Mouse (Mus musculus) lung, embryonic 16.5 days (tissue): ENCODE measurements around the gene Ascl4. TPM values are rescaled to one million over a fixed set of nuclear protein-coding genes. Genes with fewer than 3 reads are reported as not detected.

Experiments
- ATAC-seq: fragments of 200-750 bp; cut with Nextera tagmentation; 2 replicates; pipeline ENCODE4 v1.8.0; 2017; ENCODE audit warnings: low read depth, mild to moderate bottlenecking, moderate library complexity
- H3K27ac ChIP-seq: fragments of 300-500 bp; sonication (generic); 2 replicates; pipeline ENCODE4 v1.5.1; 2014; ENCODE audit warnings: mild to moderate bottlenecking, control low read depth, low read length
- H3K27me3 ChIP-seq: fragments of 300-500 bp; sonication (generic); 2 replicates; pipeline ENCODE4 v1.6.1; 2014; ENCODE audit warnings: low read depth, low read length, mixed read lengths; ENCODE audit not compliant: control insufficient read depth, insufficient read depth
- H3K36me3 ChIP-seq: fragments of 300-500 bp; sonication (generic); 2 replicates; pipeline ENCODE4 v1.6.1; 2014; ENCODE audit warnings: low read length; ENCODE audit not compliant: control insufficient read depth, insufficient read depth
- H3K4me1 ChIP-seq: fragments of 300-500 bp; sonication (generic); replicated peaks from 2 replicates; pipeline ENCODE4 v1.6.1; 2014; ENCODE audit warnings: low read length, mixed read lengths; ENCODE audit not compliant: control insufficient read depth, insufficient read depth
- H3K4me2 ChIP-seq: fragments of 300-500 bp; sonication (generic); 2 replicates; pipeline ENCODE4 v1.6.1; 2014; ENCODE audit warnings: low read depth, low read length, control low read depth
- H3K4me3 ChIP-seq: fragments of 300-500 bp; sonication (generic); 2 replicates; pipeline ENCODE4 v1.5.1; 2014; ENCODE audit warnings: mild to moderate bottlenecking, low read length, control low read depth
- H3K9ac ChIP-seq: fragments of 300-500 bp; sonication (generic); 2 replicates; pipeline ENCODE4 v1.6.1; 2014; ENCODE audit warnings: low read length, control low read depth
- H3K9me3 ChIP-seq: fragments of 300-500 bp; sonication (generic); 2 replicates; pipeline ENCODE4 v1.6.1; 2016; ENCODE audit warnings: low read length; ENCODE audit not compliant: control insufficient read depth
- WGBS: fragments of 180-500 bp; shearing (Covaris S2); extraction: QIAGEN DNeasy Blood & Tissue Kit; methylation state at CpG from one replicate; pipeline ENCODE4 v1.1.7; 2014; 5-methylcytosine and 5-hydroxymethylcytosine counted together
- polyA plus RNA-seq: library from polyadenylated mRNA; unstranded; fragments of >200 nt; fragmentation: Nextera tagmentation; extraction: Ambion mirVana; gene quantifications from 2 replicates; pipeline ENCODE4 v1.2.1, GENCODE M21; 2015

Gene Ascl4
- polyA plus RNA-seq, 1 experiment from 2014 or later, result 0.19 TPM

- H3K27me3 ChIP-seq, result no peaks in the 10 kb centered on the region
- H3K36me3 ChIP-seq, result no peaks in the 10 kb centered on the region
- no peaks in the 10 kb centered on the region for H3K4me1 ChIP-seq
- no peak overlapping the region for H3K27ac ChIP-seq
- peak; percentile 61 for ATAC-seq
- H3K9ac ChIP-seq, result no peak overlapping the region
- no peak overlapping the region for H3K4me3 ChIP-seq
- no peak overlapping the region for H3K4me2 ChIP-seq
- no peaks in the 10 kb centered on the region for H3K9me3 ChIP-seq
- WGBS, result 12% methylated on average over 7 of the region's 7 CpGs
Measured at GRCm38 (mm10) chr10:85968157-85968634, 40.7 kb downstream of the Ascl4 start.

- no peaks in the 10 kb centered on the region for H3K36me3 ChIP-seq
- WGBS, result 35% methylated on average over 2 of the region's 2 CpGs
- H3K27me3 ChIP-seq, result no peaks in the 10 kb centered on the region
- no peak overlapping the region for H3K27ac ChIP-seq
- no peak for ATAC-seq
- no peaks in the 10 kb centered on the region for H3K9me3 ChIP-seq
- H3K4me2 ChIP-seq, result no peak overlapping the region
- no peaks in the 10 kb centered on the region for H3K4me1 ChIP-seq
- H3K4me3 ChIP-seq, result no peak overlapping the region
- H3K9ac ChIP-seq, result no peak overlapping the region
Measured at GRCm38 (mm10) chr10:85968731-85969130, 41.2 kb downstream of the Ascl4 start.

DNA sequence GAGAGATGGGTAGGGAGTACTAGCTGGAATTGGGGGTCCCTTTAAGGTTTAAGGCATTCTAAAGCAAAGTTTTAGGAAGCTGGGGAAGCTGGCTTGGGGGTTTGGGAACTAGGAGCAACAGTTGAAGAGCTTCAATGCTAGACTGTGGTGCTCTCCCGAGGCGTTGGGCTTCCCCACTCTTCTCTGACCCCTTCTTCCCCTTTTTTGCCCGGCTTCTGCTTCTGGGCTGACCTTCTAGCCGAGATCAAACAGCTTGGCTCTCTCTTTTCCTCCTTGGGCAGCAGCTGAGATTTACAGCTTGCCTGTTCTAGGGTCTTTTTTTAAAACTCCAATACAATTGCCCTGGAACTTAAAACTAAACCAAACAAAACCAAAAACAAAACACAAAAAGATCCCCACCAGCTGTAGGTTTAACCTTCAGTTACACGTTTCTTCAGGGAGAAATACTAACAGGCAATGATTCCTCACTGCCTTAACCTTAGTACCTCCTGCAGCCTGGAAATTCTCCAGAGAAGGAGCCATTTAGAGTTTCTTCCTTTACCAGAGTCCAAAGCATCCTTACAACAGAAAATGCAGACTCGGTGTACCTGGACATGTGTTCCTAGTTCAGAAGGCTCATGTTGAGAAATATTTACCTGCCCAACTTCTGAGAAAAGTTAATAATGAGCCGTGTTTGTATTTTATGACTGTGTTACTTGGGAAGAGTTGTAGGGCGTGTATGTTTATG lies 42.6 kb downstream of the Ascl4 start:
- Histone ChIP-seq H3K9ac (no peak overlapping the region), H3K4me1 (no peaks in the 10 kb centered on the region), H3K27me3 (no peaks in the 10 kb centered on the region), H3K36me3 (no peaks in the 10 kb centered on the region), H3K9me3 (no peaks in the 10 kb centered on the region), H3K27ac (no peak overlapping the region), H3K4me3 (no peak overlapping the region), H3K4me2 (no peak overlapping the region)
- ATAC-seq, result no peak
- 41% methylated on average over 8 of the region's 8 CpGs for WGBS

- H3K4me1 ChIP-seq, result no peaks in the 10 kb centered on the region
- H3K27me3 ChIP-seq, result no peaks in the 10 kb centered on the region
- H3K4me3 ChIP-seq, result no peak overlapping the region
- WGBS, result 82% methylated on average over 9 of the region's 9 CpGs
- H3K36me3 ChIP-seq, result no peaks in the 10 kb centered on the region
- H3K27ac ChIP-seq, result no peak overlapping the region
- no peak for ATAC-seq
- no peaks in the 10 kb centered on the region for H3K9me3 ChIP-seq
- no peak overlapping the region for H3K9ac ChIP-seq
- no peak overlapping the region for H3K4me2 ChIP-seq
Measured at GRCm38 (mm10) chr10:85971826-85972225, 44.3 kb downstream of the Ascl4 start.

DNA sequence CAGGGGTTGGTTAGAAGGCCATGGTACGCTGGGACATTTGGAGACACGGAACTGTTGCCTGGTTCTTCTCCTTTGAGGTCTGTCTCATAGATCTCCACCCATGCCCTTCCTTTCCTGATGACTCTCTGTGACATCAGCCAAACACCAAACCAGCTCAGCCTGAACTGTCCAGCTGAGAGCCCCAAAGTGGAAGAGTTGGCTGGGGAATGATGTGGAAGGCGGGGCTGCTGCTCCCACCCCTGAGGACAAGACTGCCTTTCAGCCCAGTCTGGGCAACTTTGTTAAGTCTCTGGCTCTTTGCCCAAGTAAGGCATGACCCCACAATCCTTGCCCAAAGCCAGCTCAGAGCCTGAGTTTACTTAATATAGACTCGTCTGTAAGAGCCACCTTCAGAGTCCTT lies 45.4 kb downstream of the Ascl4 start:
- no peaks in the 10 kb centered on the region for H3K36me3 ChIP-seq
- H3K4me1 ChIP-seq, result no peaks in the 10 kb centered on the region
- H3K9me3 ChIP-seq, result no peaks in the 10 kb centered on the region
- no peaks in the 10 kb centered on the region for H3K27me3 ChIP-seq
- no peak overlapping the region for H3K4me2 ChIP-seq
- H3K4me3 ChIP-seq, result no peak overlapping the region
- H3K27ac ChIP-seq, result no peak overlapping the region
- no peak overlapping the region for H3K9ac ChIP-seq
- peak; percentile 80 for ATAC-seq
- 48% methylated on average over 4 of the region's 4 CpGs for WGBS

- Histone ChIP-seq H3K4me1 (no peaks in the 10 kb centered on the region), H3K4me3 (no peak overlapping the region), H3K27me3 (no peaks in the 10 kb centered on the region), H3K9me3 (no peaks in the 10 kb centered on the region), H3K36me3 (no peaks in the 10 kb centered on the region), H3K9ac (no peak overlapping the region), H3K4me2 (no peak overlapping the region), H3K27ac (no peak overlapping the region)
- ATAC-seq, result no peak
- WGBS, result 65% methylated on average over 6 of the region's 6 CpGs
Measured at GRCm38 (mm10) chr10:85989412-85990115, 62.1 kb downstream of the Ascl4 start.

- H3K9ac ChIP-seq, result no peak overlapping the region
- no peaks in the 10 kb centered on the region for H3K4me1 ChIP-seq
- H3K36me3 ChIP-seq, result no peaks in the 10 kb centered on the region
- H3K9me3 ChIP-seq, result no peaks in the 10 kb centered on the region
- no peaks in the 10 kb centered on the region for H3K27me3 ChIP-seq
- H3K27ac ChIP-seq, result no peak overlapping the region
- ATAC-seq, result no peak
- 71% methylated on average over 4 of the region's 4 CpGs for WGBS
- H3K4me3 ChIP-seq, result no peak overlapping the region
- H3K4me2 ChIP-seq, result no peak overlapping the region
Measured at GRCm38 (mm10) chr10:85992412-85992811, 64.9 kb downstream of the Ascl4 start.

GRCm38 (mm10) chr10:85993836-85994235 lies 66.4 kb downstream of the Ascl4 start:
- H3K4me1 ChIP-seq, result no peaks in the 10 kb centered on the region
- ATAC-seq, result no peak
- H3K27ac ChIP-seq, result no peak overlapping the region
- H3K4me2 ChIP-seq, result no peak overlapping the region
- H3K27me3 ChIP-seq, result no peaks in the 10 kb centered on the region
- H3K36me3 ChIP-seq, result no peaks in the 10 kb centered on the region
- no peaks in the 10 kb centered on the region for H3K9me3 ChIP-seq
- 83% methylated on average over 9 of the region's 9 CpGs for WGBS
- H3K9ac ChIP-seq, result no peak overlapping the region
- H3K4me3 ChIP-seq, result no peak overlapping the region

DNA sequence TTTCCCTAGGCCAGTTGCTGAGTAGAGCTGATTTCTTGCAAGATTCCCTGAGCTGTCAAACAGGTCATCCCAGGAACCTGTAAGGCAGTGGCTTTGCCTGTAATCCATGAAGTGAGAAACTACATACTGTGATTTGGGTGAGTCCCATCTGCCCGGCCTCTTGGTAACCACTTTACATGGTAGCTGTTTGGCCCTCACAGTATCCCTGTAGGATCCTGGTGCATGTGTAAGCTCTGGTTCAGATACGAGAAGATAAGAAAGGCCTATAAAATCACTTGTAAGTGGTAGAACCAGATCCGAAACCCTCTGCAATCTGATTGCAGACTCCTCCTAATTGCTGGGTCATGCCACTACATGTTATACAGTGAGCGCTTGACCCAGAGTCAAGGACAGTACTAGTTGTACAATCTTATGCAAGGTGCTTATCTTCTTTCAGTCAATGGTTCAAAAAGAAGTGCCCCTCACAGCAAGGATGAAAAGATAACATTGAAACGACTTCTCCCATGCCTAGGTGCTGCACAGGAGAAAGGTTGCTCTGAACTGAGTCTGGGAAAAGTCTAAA lies 67.1 kb downstream of the Ascl4 start:
- ATAC-seq, result no peak
- no peak overlapping the region for H3K4me3 ChIP-seq
- WGBS, result 51% methylated on average over 5 of the region's 5 CpGs
- no peaks in the 10 kb centered on the region for H3K36me3 ChIP-seq
- H3K27me3 ChIP-seq, result no peaks in the 10 kb centered on the region
- no peaks in the 10 kb centered on the region for H3K9me3 ChIP-seq
- no peak overlapping the region for H3K4me2 ChIP-seq
- no peak overlapping the region for H3K9ac ChIP-seq
- H3K4me1 ChIP-seq, result no peaks in the 10 kb centered on the region
- H3K27ac ChIP-seq, result no peak overlapping the region
